Mouse (Mus musculus) cortical plate, adult 2 months (tissue): ENCODE data around the gene Tsks. TPM values are rescaled to one million over a fixed set of nuclear protein-coding genes. Genes with fewer than 3 reads are reported as not detected.

Source experiments
- H3K27ac ChIP-seq: fragments of 200-500 bp; 2 replicates; pipeline ENCODE4 v1.5.1; 2012; ENCODE audit warnings: low read length, control low read depth, inconsistent platforms; ENCODE audit not compliant: insufficient read depth
- H3K4me1 ChIP-seq: fragments of 200-500 bp; 2 replicates; pipeline ENCODE4 v1.6.1; 2011; ENCODE audit warnings: low read length; ENCODE audit not compliant: control insufficient read depth, insufficient read depth
- H3K4me3 ChIP-seq: fragments of 200-500 bp; 2 replicates; pipeline ENCODE4 v1.5.1; 2011; ENCODE audit warnings: mild to moderate bottlenecking, low read length, control low read depth; ENCODE audit not compliant: insufficient read depth
- CTCF ChIP-seq: fragments of 200-500 bp; IDR thresholded peaks from 2 replicates; pipeline ENCODE4 v1.5.1; 2011; ENCODE audit warnings: mild to moderate bottlenecking, control low read depth, low read length; ENCODE audit not compliant: insufficient read depth; ENCODE audit errors: extremely low read depth
- POLR2A ChIP-seq: fragments of 200-500 bp; IDR thresholded peaks from 2 replicates; pipeline ENCODE4 v1.6.1; 2011; ENCODE audit warnings: mild to moderate bottlenecking, low read length, control low read depth; ENCODE audit not compliant: insufficient read depth; ENCODE audit errors: extremely low read depth
- polyA plus RNA-seq: library from polyadenylated mRNA; depleted of rRNA; stranded (reverse); fragments of >200 nt; gene quantifications from 2 replicates; pipeline ENCODE4 v1.2.3, GENCODE M21; 2012; rRNA removed

Tsks gene
- polyA plus RNA-seq, 1 experiment, result 1.5 TPM

DNA sequence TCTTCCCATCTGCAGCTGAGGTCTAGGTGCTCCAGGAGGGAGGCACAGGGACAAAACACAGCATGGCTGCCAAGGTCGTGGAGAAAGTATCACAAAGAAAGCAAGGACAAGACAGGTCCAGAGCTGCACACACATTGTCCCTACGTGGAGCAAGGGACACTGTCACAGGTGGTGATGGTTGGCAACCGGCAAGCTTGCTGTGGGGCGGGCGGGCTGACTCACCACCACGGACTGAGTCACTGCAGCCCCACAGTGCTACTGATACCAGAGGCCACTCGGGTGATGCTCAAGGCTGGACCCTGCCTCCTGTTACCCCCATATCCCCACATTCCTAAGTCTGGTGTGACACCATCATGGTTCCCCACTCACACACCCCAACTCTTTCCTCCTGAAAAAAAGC lies 59.4 kb downstream of the Tsks start:
- TF ChIP-seq POLR2A (no peak), CTCF (no peak)
- Histone ChIP-seq H3K4me1 (no peaks in the 10 kb centered on the region), H3K4me3 (no peak overlapping the region), H3K27ac (no peak overlapping the region)

DNA sequence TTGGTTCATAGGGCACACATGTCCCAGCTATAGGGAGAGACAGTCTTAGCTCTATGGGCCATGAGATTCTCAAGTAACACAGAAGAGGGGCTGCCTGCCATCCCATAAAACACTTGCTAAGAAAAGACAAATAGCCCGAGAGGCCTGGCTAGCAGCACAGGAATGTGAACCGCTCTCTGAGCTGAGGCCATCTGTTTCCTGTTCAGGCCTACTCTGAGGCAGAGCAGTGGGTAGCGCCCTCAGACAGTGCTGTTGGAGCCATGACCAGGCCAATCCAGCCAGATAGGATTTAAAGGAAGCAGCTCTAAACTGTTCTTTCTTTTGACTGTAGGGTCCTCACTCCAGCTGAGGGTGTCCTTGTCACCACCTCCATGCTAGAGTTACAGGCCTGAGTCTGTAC lies 61.5 kb downstream of the Tsks start:
- Histone ChIP-seq H3K27ac (no peak overlapping the region), H3K4me1 (no peaks in the 10 kb centered on the region), H3K4me3 (no peak overlapping the region)
- TF ChIP-seq CTCF (no peak), POLR2A (no peak)

- TF ChIP-seq CTCF (no peak), POLR2A (no peak)
- no peak overlapping the region for H3K4me3 ChIP-seq
- no peak overlapping the region for H3K27ac ChIP-seq
- H3K4me1 ChIP-seq, result no peaks in the 10 kb centered on the region
Observed at GRCm38 (mm10) chr7:45005321-45005992, 62.5 kb downstream of the Tsks start.

DNA sequence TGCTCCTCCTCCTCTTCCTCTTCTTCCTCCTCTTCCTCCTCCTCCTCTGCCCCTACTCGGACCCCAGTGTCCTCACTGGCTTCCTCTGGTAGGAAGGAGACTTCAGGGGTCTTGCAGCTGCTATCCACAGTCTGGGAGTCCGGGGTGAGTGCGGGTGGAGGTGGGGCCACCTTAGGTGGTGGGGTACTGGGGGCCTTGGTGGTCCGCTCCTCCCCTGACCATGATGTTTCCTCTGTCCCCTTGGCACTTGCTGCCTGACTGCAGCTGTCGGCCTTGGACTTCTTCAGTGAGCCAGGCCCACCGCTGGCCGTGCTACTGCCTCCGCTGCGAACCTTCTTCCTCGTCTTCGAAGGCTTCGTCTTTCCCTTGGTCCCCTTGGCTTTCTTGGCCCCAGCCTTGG lies 63.5 kb downstream of the Tsks start:
- TF ChIP-seq CTCF (no peak), POLR2A (no peak)
- Histone ChIP-seq H3K4me3 (no peak overlapping the region), H3K27ac (no peak overlapping the region), H3K4me1 (no peaks in the 10 kb centered on the region)

- Histone ChIP-seq H3K4me3 (no peak overlapping the region), H3K27ac (no peak overlapping the region), H3K4me1 (no peaks in the 10 kb centered on the region)
- no peak for TF ChIP-seq CTCF
- TF ChIP-seq POLR2A, result no peak
Observed at GRCm38 (mm10) chr7:45007141-45007540, 64.1 kb downstream of the Tsks start.

Other genes starting within 250 kb of the Tsks start
- gene Izumo2, start 234.5 kb upstream of the Tsks start, polyA plus RNA-seq, result not detected in 2 replicates
- gene Vrk3, start 194.8 kb upstream of the Tsks start, polyA plus RNA-seq, result 32.6 and 35.7 TPM in 2 replicates
- gene Zfp473, start 192.2 kb upstream of the Tsks start, polyA plus RNA-seq, result 0.40 TPM in 2 replicates
- gene Nup62, start 127.1 kb upstream of the Tsks start, polyA plus RNA-seq, result 28.8 and 29.6 TPM in 2 replicates
- gene Il4i1, start 126.8 kb upstream of the Tsks start, polyA plus RNA-seq, result 1.9 and 2.3 TPM in 2 replicates
- 15.9 and 17.5 TPM in 2 replicates for gene Atf5, start 126.5 kb upstream of the Tsks start, polyA plus RNA-seq
- 97.5 and 101 TPM in 2 replicates for gene Akt1s1, start 94.2 kb upstream of the Tsks start, polyA plus RNA-seq
- 95.0 and 99.8 TPM in 2 replicates for gene Tbc1d17, start 94.1 kb upstream of the Tsks start, polyA plus RNA-seq
- gene Pnkp, start 86.1 kb upstream of the Tsks start, polyA plus RNA-seq, result 35.6 and 40.8 TPM in 2 replicates
- gene Ptov1, start 73.4 kb upstream of the Tsks start, polyA plus RNA-seq, result 359 and 377 TPM in 2 replicates
- gene Med25, start 50.5 kb upstream of the Tsks start, polyA plus RNA-seq, result 121 and 129 TPM in 2 replicates
- 28.6 and 30.7 TPM in 2 replicates for gene Fuz, start 47.1 kb upstream of the Tsks start, polyA plus RNA-seq
- gene Ap2a1, start 13.7 kb upstream of the Tsks start, polyA plus RNA-seq, result 241 and 247 TPM in 2 replicates
- gene Cpt1c, start 31.6 kb downstream of the Tsks start, polyA plus RNA-seq, result 154 and 164 TPM in 2 replicates
- gene Prmt1, start 43.4 kb downstream of the Tsks start, polyA plus RNA-seq, result 162 and 169 TPM in 2 replicates
- gene Irf3, start 54.4 kb downstream of the Tsks start, polyA plus RNA-seq, result 82.4 and 87.4 TPM in 2 replicates
- 6.0 and 6.2 TPM in 2 replicates for gene Bcl2l12, start 55.5 kb downstream of the Tsks start, polyA plus RNA-seq
- 126 and 128 TPM in 2 replicates for gene Scaf1, start 73.2 kb downstream of the Tsks start, polyA plus RNA-seq
- gene Rras, start 74.8 kb downstream of the Tsks start, polyA plus RNA-seq, result 34.2 and 38.3 TPM in 2 replicates
- gene Prr12, start 109.7 kb downstream of the Tsks start, polyA plus RNA-seq, result 14.6 and 15.5 TPM in 2 replicates
- 89.5 and 92.3 TPM in 2 replicates for gene Nosip, start 119.2 kb downstream of the Tsks start, polyA plus RNA-seq
- 21.4 and 23.2 TPM in 2 replicates for gene Prrg2, start 119.5 kb downstream of the Tsks start, polyA plus RNA-seq
- gene Rcn3, start 149.0 kb downstream of the Tsks start, polyA plus RNA-seq, result 12.8 and 13.1 TPM in 2 replicates
- 30.7 and 37.0 TPM in 2 replicates for gene Fcgrt, start 160.6 kb downstream of the Tsks start, polyA plus RNA-seq
- 361 and 402 TPM in 2 replicates for gene Rps11, start 181.2 kb downstream of the Tsks start, polyA plus RNA-seq
- gene Rpl13a, start 185.6 kb downstream of the Tsks start, polyA plus RNA-seq, result 1,470 and 1,570 TPM in 2 replicates
- gene Gm45713, start 193.0 kb downstream of the Tsks start, polyA plus RNA-seq, result 0.08 and 0.32 TPM in 2 replicates
- gene Flt3l, start 193.2 kb downstream of the Tsks start, polyA plus RNA-seq, result 18.4 and 20.8 TPM in 2 replicates
- 59.4 and 60.2 TPM in 2 replicates for gene Pih1d1, start 211.1 kb downstream of the Tsks start, polyA plus RNA-seq
- gene Aldh16a1, start 211.4 kb downstream of the Tsks start, polyA plus RNA-seq, result 8.1 and 10.3 TPM in 2 replicates
- 1,033 and 1,121 TPM in 2 replicates for gene Slc17a7, start 220.7 kb downstream of the Tsks start, polyA plus RNA-seq
- gene Gfy, start 236.4 kb downstream of the Tsks start, polyA plus RNA-seq, result 0.38 and 0.62 TPM in 2 replicates
- gene Pth2, start 237.8 kb downstream of the Tsks start, polyA plus RNA-seq, result not detected in 2 replicates